In genomic region chr13:7175561-7176160, GRCm38 (mm10) we compare ENCODE assay signal across 13 mouse cellular contexts.
"Had no signal": no experiment of that assay in that cellular context is flagged by ENCODE, and none has a peak within 500 bp of the region (broad histone marks: within the 10 kb centered on the region; RNA-seq: fewer than 3 reads in every experiment).

No protein-coding gene starts in this region.

- H3K4me1 ChIP-seq: limb, embryonic 12.5 days; liver, embryonic 15.5 days; midbrain, embryonic 13.5 days; stomach, embryonic 15.5 days had no signal

- H3K4me2 ChIP-seq: limb, embryonic 12.5 days; liver, embryonic 15.5 days; midbrain, embryonic 13.5 days; stomach, embryonic 15.5 days had no signal

- H3K36me3 ChIP-seq: limb, embryonic 12.5 days; liver, embryonic 15.5 days; midbrain, embryonic 13.5 days; stomach, embryonic 15.5 days had no signal

- DNase-seq: layer of hippocampus, adult 9-11 months; liver; lung, adult 2 months; lung, postnatal 36 days; right cerebral cortex, postnatal 14 days; thymus, adult 2 months; thymus, postnatal 36 days had no signal

- ATAC-seq: lung, postnatal 0 days; midbrain, embryonic 13.5 days had no signal

- H3K9me3 ChIP-seq: liver, embryonic 15.5 days; stomach, embryonic 15.5 days had no signal

- H3K9ac ChIP-seq: limb, embryonic 12.5 days; liver, embryonic 15.5 days; midbrain, embryonic 13.5 days; stomach, embryonic 15.5 days had no signal

- H3K4me3 ChIP-seq: limb, embryonic 12.5 days; liver, embryonic 15.5 days; midbrain, embryonic 13.5 days; stomach, embryonic 15.5 days had no signal

- H3K27me3 ChIP-seq: limb, embryonic 12.5 days; liver, embryonic 15.5 days; midbrain, embryonic 13.5 days; stomach, embryonic 15.5 days had no signal

- H3K27ac ChIP-seq: kidney, postnatal 0 days; limb, embryonic 12.5 days; liver, embryonic 15.5 days; midbrain, embryonic 13.5 days; stomach, embryonic 15.5 days had no signal
